Mouse (Mus musculus) kidney, adult 11 months (tissue): ENCODE results near the gene Dusp7.

Experiments used
- DNase-seq: peaks from one replicate; pipeline ENCODE4 v3.0.0; 2022

Dusp7 gene

GRCm38 (mm10) chr9:106421865-106422160 is 53.4 kb downstream of the Dusp7 start:
- peak; percentile 81 for DNase-seq
